Mouse (Mus musculus) MEL (cell line): ENCODE measurements around the gene Tcf7l2. TPM values are rescaled to one million over a fixed set of nuclear protein-coding genes. Genes with fewer than 3 reads are reported as not detected.

Experiments used
- DNase-seq: peaks from one replicate; pipeline ENCODE4 v3.0.0; 2011; ENCODE audit warnings: low read depth, low spot score
- H3K27ac ChIP-seq: 2 replicates; pipeline ENCODE4 v1.5.1; 2012; ENCODE audit warnings: low read depth, mild to moderate bottlenecking, control low read depth, low read length, moderate library complexity; ENCODE audit not compliant: control insufficient read depth
- H3K27me3 ChIP-seq, 2 experiments: fragments of 150-350 bp in 1 of 2; sonication (generic) in 1 of 2; 2 replicates each; pipeline ENCODE4 v1.6.1; 2012; ENCODE audit warnings: low read length in 2 of 2, mild to moderate bottlenecking in 2 of 2, improper control_type of control experiment in 1 of 2, moderate library complexity in 1 of 2; ENCODE audit not compliant: insufficient read depth in 2 of 2, control insufficient read depth in 1 of 2
- H3K36me3 ChIP-seq, 2 experiments: 2 replicates each; pipeline ENCODE4 v1.6.1; 2012 to 2014; ENCODE audit warnings: low read length in 2 of 2, improper control_type of control experiment in 1 of 2, inconsistent platforms in 1 of 2, mild to moderate bottlenecking in 1 of 2; ENCODE audit not compliant: insufficient read depth in 2 of 2, control insufficient read depth in 1 of 2
- H3K4me1 ChIP-seq, 2 experiments: fragments of 150-350 bp in 1 of 2; sonication (generic) in 1 of 2; 2 replicates each; pipeline ENCODE4 v1.6.1; 2012; ENCODE audit warnings: low read length in 2 of 2, improper control_type of control experiment in 1 of 2, mild to moderate bottlenecking in 1 of 2; ENCODE audit not compliant: insufficient read depth in 2 of 2, control insufficient read depth in 1 of 2
- H3K4me3 ChIP-seq, 2 experiments: fragments of 150-350 bp in 1 of 2; sonication (generic) in 1 of 2; 2 replicates each; pipeline ENCODE4 v1.5.1; 2012; ENCODE audit warnings: low read depth in 2 of 2, low read length in 2 of 2, mild to moderate bottlenecking in 2 of 2, moderate library complexity in 2 of 2, control low read depth in 1 of 2, improper control_type of control experiment in 1 of 2; ENCODE audit not compliant: control insufficient read depth in 1 of 2, insufficient read depth in 1 of 2
- H3K79me2 ChIP-seq: 2 replicates; pipeline ENCODE4 v1.6.1; 2012; ENCODE audit warnings: mild to moderate bottlenecking, low read length, moderate library complexity; ENCODE audit not compliant: control insufficient read depth, poor library complexity, insufficient read depth
- H3K9ac ChIP-seq: 2 replicates; pipeline ENCODE4 v1.6.1; 2012; ENCODE audit warnings: low read depth, mild to moderate bottlenecking, control low read depth, low read length, moderate library complexity; ENCODE audit not compliant: control insufficient read depth, poor library complexity, severe bottlenecking
- H3K9me3 ChIP-seq: fragments of 150-350 bp; sonication (generic); replicated peaks from 2 replicates; pipeline ENCODE4 v1.6.1; 2012; ENCODE audit warnings: mild to moderate bottlenecking, low read length, improper control_type of control experiment, moderate library complexity; ENCODE audit not compliant: insufficient read depth
- CHD1 ChIP-seq: IDR thresholded peaks from 2 replicates; pipeline ENCODE4 v1.6.1; 2012; ENCODE audit warnings: low read depth, mild to moderate bottlenecking, inconsistent platforms, low read length, improper control_type of control experiment
- E2F4 ChIP-seq: IDR thresholded peaks from 2 replicates; pipeline ENCODE4 v1.6.1; 2011; ENCODE audit warnings: low read depth, low read length, improper control_type of control experiment, borderline replicate concordance
- EP300 ChIP-seq, 2 experiments: IDR thresholded peaks; 2 replicates each; pipeline ENCODE4 v1.6.1; 2011; ENCODE audit warnings: improper control_type of control experiment in 2 of 2, low read length in 2 of 2, low read depth in 1 of 2, mild to moderate bottlenecking in 1 of 2
- GABPA ChIP-seq: IDR thresholded peaks from 2 replicates; pipeline ENCODE4 v1.6.1; 2012; ENCODE audit warnings: low read depth, mild to moderate bottlenecking, inconsistent platforms, low read length, improper control_type of control experiment, moderate library complexity
- GATA1 ChIP-seq: IDR thresholded peaks from 2 replicates; pipeline ENCODE4 v1.6.1; 2011; ENCODE audit warnings: low read depth, low read length, improper control_type of control experiment
- HCFC1 ChIP-seq: IDR thresholded peaks from 2 replicates; pipeline ENCODE4 v1.6.1; 2012; ENCODE audit warnings: low read depth, mild to moderate bottlenecking, inconsistent platforms, low read length, improper control_type of control experiment, moderate library complexity
- JUND ChIP-seq: IDR thresholded peaks from 2 replicates; pipeline ENCODE4 v1.6.1; 2011; ENCODE audit warnings: low read depth, mild to moderate bottlenecking, improper control_type of control experiment, low read length
- MAX ChIP-seq: IDR thresholded peaks from 2 replicates; pipeline ENCODE4 v1.6.1; 2011; ENCODE audit warnings: low read length, improper control_type of control experiment
- MEF2A ChIP-seq: IDR thresholded peaks from 2 replicates; pipeline ENCODE4 v1.6.1; 2014; ENCODE audit warnings: low read depth, mild to moderate bottlenecking, inconsistent platforms, low read length, improper control_type of control experiment; ENCODE audit not compliant: poor library complexity, insufficient replicate concordance, severe bottlenecking; ENCODE audit errors: extremely low read depth
- MYC ChIP-seq: IDR thresholded peaks from 2 replicates; pipeline ENCODE4 v1.6.1; 2011; ENCODE audit warnings: low read depth, mild to moderate bottlenecking, low read length, improper control_type of control experiment, moderate library complexity
- POLR2A ChIP-seq, 2 experiments: IDR thresholded peaks; 2 replicates each; pipeline ENCODE4 v1.6.1; 2011 to 2012; ENCODE audit warnings: low read length in 2 of 2, mild to moderate bottlenecking in 2 of 2, control low read depth in 1 of 2, improper control_type of control experiment in 1 of 2, low read depth in 1 of 2, moderate library complexity in 1 of 2; ENCODE audit not compliant: control insufficient read depth in 1 of 2, insufficient read depth in 1 of 2, poor library complexity in 1 of 2
- RCOR1 ChIP-seq: IDR thresholded peaks from 2 replicates; pipeline ENCODE4 v1.6.1; 2012; ENCODE audit warnings: low read depth, mild to moderate bottlenecking, inconsistent platforms, low read length, improper control_type of control experiment
- SIN3A ChIP-seq: IDR thresholded peaks from 2 replicates; pipeline ENCODE4 v1.6.1; 2012; ENCODE audit warnings: low read length, improper control_type of control experiment, inconsistent platforms
- TAL1 ChIP-seq: IDR thresholded peaks from 2 replicates; pipeline ENCODE4 v1.6.1; 2012; ENCODE audit warnings: mild to moderate bottlenecking, inconsistent platforms, low read length, moderate library complexity, mixed read lengths
- TBP ChIP-seq: IDR thresholded peaks from 2 replicates; pipeline ENCODE4 v1.8.0; 2011; ENCODE audit warnings: low read depth, low read length, improper control_type of control experiment
- ZMIZ1 ChIP-seq: IDR thresholded peaks from 2 replicates; pipeline ENCODE4 v1.6.1; 2012; ENCODE audit warnings: low read depth, mild to moderate bottlenecking, inconsistent platforms, low read length, improper control_type of control experiment, moderate library complexity
- ZNF384 ChIP-seq: IDR thresholded peaks from 2 replicates; pipeline ENCODE4 v1.6.1; 2012; ENCODE audit warnings: low read depth, mild to moderate bottlenecking, inconsistent platforms, low read length, improper control_type of control experiment
- polyA plus RNA-seq, 2 experiments: library from polyadenylated mRNA; stranded (reverse) in 1 of 2; unstranded in 1 of 2; fragments of >175 nt in 1 of 2; fragments of >200 nt in 1 of 2; gene quantifications; 2 replicates each; pipeline versions ENCODE4 v1.2.1 to v1.2.4; 2012; ENCODE audit warnings: low replicate concordance in 2 of 2, low read depth in 1 of 2; ENCODE audit not compliant: insufficient read length in 2 of 2, insufficient read depth in 1 of 2, missing spikeins in 1 of 2
- total RNA-seq: library from RNA; depleted of rRNA; stranded (reverse); fragments of 300-350 nt; gene quantifications from 2 replicates; pipeline ENCODE4 v1.2.3, GENCODE M21; 2012

The Tcf7l2 gene
- total and polyA plus RNA-seq, 3 experiments = 0.65 to 12.8 TPM; not detected in 1

GRCm38 (mm10) chr19:55722376-55722775 is 19.2 kb upstream of the Tcf7l2 start:
- no peak for DNase-seq
- Histone ChIP-seq H3K79me2 (no peaks in the 10 kb centered on the region), H3K36me3 (no peaks in the 10 kb centered on the region), H3K4me3 (no peak overlapping the region), H3K27me3 (peaks cover 0 to 4% of the 10 kb centered on the region in 2 experiments; a peak in 3 of 4 replicates), H3K9ac (no peak overlapping the region), H3K27ac (no peak overlapping the region), H3K4me1 (peaks cover 0 to 4% of the 10 kb centered on the region in 2 experiments; a peak in 1 of 4 replicates), H3K9me3 (no peaks in the 10 kb centered on the region)
- TF ChIP-seq ZNF384 (no peak), MAX (no peak), E2F4 (no peak), CHD1 (no peak)

- Histone ChIP-seq H3K27me3 (peaks cover 0 to 6% of the 10 kb centered on the region in 2 experiments; a peak in 3 of 4 replicates), H3K4me3 (no peak overlapping the region), H3K27ac (no peak overlapping the region), H3K9me3 (no peaks in the 10 kb centered on the region), H3K9ac (no peak overlapping the region), H3K79me2 (no peaks in the 10 kb centered on the region), H3K36me3 (no peaks in the 10 kb centered on the region), H3K4me1 (no peaks in the 10 kb centered on the region)
- no peak for DNase-seq
- TF ChIP-seq ZMIZ1 (no peak), RCOR1 (no peak), EP300 (IDR thresholded peaks at IDR 0.05; ENCODE audit: low read depth in 1 of 2, low read length in 2 of 2) (no peak), TBP (no peak), GABPA (no peak), GATA1 (no peak), JUND (no peak)
Observed at GRCm38 (mm10) chr19:55729376-55729775, 12.2 kb upstream of the Tcf7l2 start.

DNA sequence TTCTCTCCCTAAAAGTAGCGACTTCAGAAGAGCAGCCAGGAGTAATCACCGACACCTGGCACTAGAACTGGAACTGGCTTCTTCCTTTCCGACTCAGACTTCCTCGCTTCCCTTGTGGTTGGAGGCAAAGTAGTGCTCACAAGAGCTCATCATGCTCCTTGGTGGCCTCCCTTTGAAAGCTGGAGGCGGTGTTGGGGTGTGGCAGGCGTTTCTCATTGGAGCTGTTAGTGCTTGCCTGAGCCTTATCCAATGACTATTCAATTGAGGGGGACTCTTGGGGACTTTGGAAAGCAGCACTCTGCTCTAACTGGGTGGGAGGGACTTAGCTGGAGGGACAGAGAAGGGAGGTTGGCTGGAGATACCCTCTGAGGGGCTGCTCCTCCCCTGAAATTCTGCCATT is 9.1 kb upstream of the Tcf7l2 start:
- no peaks in the 10 kb centered on the region for H3K9me3 ChIP-seq
- no peak overlapping the region for H3K9ac ChIP-seq
- no peaks in the 10 kb centered on the region for H3K4me1 ChIP-seq
- no peak overlapping the region for H3K4me3 ChIP-seq
- H3K36me3 ChIP-seq = no peaks in the 10 kb centered on the region
- DNase-seq = peak; percentile 14
- no peak overlapping the region for H3K27ac ChIP-seq
- no peak for TF ChIP-seq SIN3A
- no peak for TF ChIP-seq POLR2A (IDR thresholded peaks at IDR 0.05; ENCODE audit: control insufficient read depth in 1 of 2, insufficient read depth in 1 of 2, low read depth in 1 of 2, low read length in 2 of 2, poor library complexity in 1 of 2)
- no peak for TF ChIP-seq MYC
- TF ChIP-seq HCFC1 = no peak
- TF ChIP-seq MAX = no peak
- no peak for TF ChIP-seq MEF2A
- no peak for TF ChIP-seq RCOR1
- no peak for TF ChIP-seq TAL1
- peaks cover 0 to 3% of the 10 kb centered on the region in 2 experiments; a peak in 3 of 4 replicates for H3K27me3 ChIP-seq
- H3K79me2 ChIP-seq = no peaks in the 10 kb centered on the region
